Mouse (Mus musculus) cerebellum, adult 2 months (tissue): Measurements from ENCODE around the gene Col4a6.

Experiments used
- CTCF ChIP-seq: fragments of 200-500 bp; IDR thresholded peaks from 2 replicates; pipeline ENCODE4 v1.5.1; 2011; ENCODE audit warnings: low read depth, mild to moderate bottlenecking, control low read depth, low read length, moderate library complexity, borderline replicate concordance; ENCODE audit not compliant: insufficient read depth
- POLR2A ChIP-seq: fragments of 200-500 bp; IDR thresholded peaks from 2 replicates; pipeline ENCODE4 v1.6.1; 2011; ENCODE audit warnings: low read length, control low read depth, borderline replicate concordance; ENCODE audit not compliant: insufficient read depth

GRCm38 (mm10) chrX:141324201-141324600 lies 149.7 kb downstream of the Col4a6 start:
- TF ChIP-seq CTCF (no peak), POLR2A (no peak)
